Mouse (Mus musculus) left cerebral cortex, postnatal 36 days (tissue): ENCODE measurements at regions not wholly inside any gene's neighbourhood (a gene's known extent, or its start where the extent isn't known, plus 50 kb on each side); places are given as distances from the start of the nearest gene placed in this dataset.

Experiments
- DNase-seq, 2 experiments: peaks; one replicate each; pipeline ENCODE4 v3.0.0; 2021 to 2022; ENCODE audit warnings: low spot score in 2 of 2, mixed read lengths in 1 of 2
- intact Hi-C: fragments of 180-260 bp; cut with DNase I; formaldehyde crosslinking; loops from one replicate; pipeline ENCODE4 v1.15.1; 2025

- intact Hi-C loops = no loop called here
- no peak for DNase-seq
Observed at GRCm38 (mm10) chr6:14819798-14820197, 64.7 kb upstream of the Ppp1r3a start.

GRCm38 (mm10) chr6:14824777-14825176, 69.7 kb upstream of the Ppp1r3a start:
- no peak for DNase-seq
- intact Hi-C loops = no loop called here

- intact Hi-C loops = loop anchor here (10.0 kb wide), 1 partner anchor 576 kb away; no protein-coding TSS in a partner anchor
- DNase-seq = no peak
Observed at GRCm38 (mm10) chr6:14838910-14839309, 62.2 kb upstream of the Foxp2 start.
